Mouse (Mus musculus) CD8-positive naive resting alpha-beta T cell, adult 2 months (primary cell): ENCODE results near the gene Chd4.
"Not testable (repeated sequence)": the region's sequence is repeated elsewhere in the genome, so short reads cannot be mapped to it uniquely, and the experiment has no call there.

ENCODE experiments used
- DNase-seq, 2 experiments: peaks; one replicate each; pipeline ENCODE4 v3.0.0; 2022; ENCODE audit warnings: low read depth in 2 of 2, low spot score in 2 of 2

Chd4 gene

GRCm38 (mm10) chr6:125095391-125096278 is at the start of gene Chd4:
Chd4 (plus strand) TSS chr6:125095981.
- peak; percentile 70 to 79 for DNase-seq

GRCm38 (mm10) chr6:125046691-125047090 is 49.1 kb upstream of the Chd4 start:
- peak; percentile 54 to 71 for DNase-seq

- no peak for DNase-seq
Measured at GRCm38 (mm10) chr6:125049678-125050077, 46.1 kb upstream of the Chd4 start, which contains the start of gene Acrbp. Acrbp (plus strand) TSS chr6:125049689.

- peak in 1 of 2 experiments; percentile 46 for DNase-seq
Measured at GRCm38 (mm10) chr6:125051237-125051636, 44.5 kb upstream of the Chd4 start.

GRCm38 (mm10) chr6:125061493-125061892 is 34.3 kb upstream of the Chd4 start:
- no peak for DNase-seq

GRCm38 (mm10) chr6:125062511-125062910 is 33.3 kb upstream of the Chd4 start:
- no peak for DNase-seq

- no peak for DNase-seq
Measured at GRCm38 (mm10) chr6:125063906-125064305, 31.9 kb upstream of the Chd4 start.

- DNase-seq, result not testable (repeated sequence)
Measured at GRCm38 (mm10) chr6:125065223-125065622, 30.6 kb upstream of the Chd4 start.

- DNase-seq, result peak; percentile 47 to 51
Measured at GRCm38 (mm10) chr6:125067571-125067995, 28.2 kb upstream of the Chd4 start, which contains the start of gene Lpar5. Lpar5 (plus strand) TSS chr6:125067920.

GRCm38 (mm10) chr6:125071170-125071895 is 24.4 kb upstream of the Chd4 start:
- DNase-seq, result peak; percentile 50 to 55

GRCm38 (mm10) chr6:125071896-125072279 is 23.9 kb upstream of the Chd4 start:
- no peak for DNase-seq

- DNase-seq, result no peak
Measured at GRCm38 (mm10) chr6:125073825-125074224, 22.0 kb upstream of the Chd4 start.

- DNase-seq, result no peak
Measured at GRCm38 (mm10) chr6:125081394-125081793, 14.4 kb upstream of the Chd4 start.

GRCm38 (mm10) chr6:125081797-125082560 is 13.8 kb upstream of the Chd4 start:
- DNase-seq, result no peak

- DNase-seq, result no peak
Measured at GRCm38 (mm10) chr6:125082801-125083386, 12.9 kb upstream of the Chd4 start.

- DNase-seq, result peak; percentile 54 to 62
Measured at GRCm38 (mm10) chr6:125084424-125084823, 11.4 kb upstream of the Chd4 start.

- no peak for DNase-seq
Measured at GRCm38 (mm10) chr6:125087937-125088336, 7.8 kb upstream of the Chd4 start.

GRCm38 (mm10) chr6:125088561-125089321 is 7.0 kb upstream of the Chd4 start:
- DNase-seq, result no peak

GRCm38 (mm10) chr6:125089521-125090321 is 6.1 kb upstream of the Chd4 start:
- DNase-seq, result no peak
